Mouse (Mus musculus) stomach, embryonic 15.5 days (tissue): Measurements from ENCODE around the gene Perp. TPM values are rescaled to one million over a fixed set of nuclear protein-coding genes. Genes with fewer than 3 reads are reported as not detected.

ENCODE experiments used
- ATAC-seq: fragments of 200-750 bp; cut with Nextera tagmentation; 2 replicates; pipeline ENCODE4 v1.8.0; 2017; ENCODE audit warnings: low read depth, moderate number of reproducible peaks, moderate TSS enrichment; ENCODE audit not compliant: insufficient read depth, low FRiP score
- H3K27ac ChIP-seq: fragments of 300-500 bp; sonication (generic); 2 replicates; pipeline ENCODE4 v1.5.1; 2015; ENCODE audit warnings: mild to moderate bottlenecking, inconsistent platforms
- H3K27me3 ChIP-seq: fragments of 300-500 bp; sonication (generic); replicated peaks from 2 replicates; pipeline ENCODE4 v1.6.1; 2015; ENCODE audit warnings: inconsistent platforms
- H3K36me3 ChIP-seq: fragments of 300-500 bp; sonication (generic); 2 replicates; pipeline ENCODE4 v1.6.1; 2015; ENCODE audit warnings: inconsistent platforms
- H3K4me1 ChIP-seq: fragments of 300-500 bp; sonication (generic); 2 replicates; pipeline ENCODE4 v1.6.1; 2015; ENCODE audit warnings: inconsistent platforms
- H3K4me2 ChIP-seq: fragments of 300-500 bp; sonication (generic); 2 replicates; pipeline ENCODE4 v1.6.1; 2015; ENCODE audit warnings: mild to moderate bottlenecking, inconsistent platforms
- H3K4me3 ChIP-seq: fragments of 300-500 bp; sonication (generic); replicated peaks from 2 replicates; pipeline ENCODE4 v1.5.1; 2015; ENCODE audit warnings: inconsistent platforms
- H3K9ac ChIP-seq: fragments of 300-500 bp; sonication (generic); 2 replicates; pipeline ENCODE4 v1.6.1; 2015; ENCODE audit warnings: inconsistent platforms
- H3K9me3 ChIP-seq: fragments of 300-500 bp; sonication (generic); 2 replicates; pipeline ENCODE4 v1.6.1; 2016; ENCODE audit warnings: inconsistent platforms
- WGBS: fragments of 180-500 bp; shearing (Covaris S2); methylation state at CpG from one replicate; pipeline ENCODE4 v1.1.7; 2015; 5-methylcytosine and 5-hydroxymethylcytosine counted together
- polyA plus RNA-seq: library from polyadenylated mRNA; unstranded; fragments of >200 nt; fragmentation: Nextera tagmentation; extraction: Ambion mirVana; gene quantifications from 2 replicates; pipeline ENCODE4 v1.2.1, GENCODE M21; 2015

The Perp gene
- polyA plus RNA-seq, 1 experiment from 2014 or later, result 297 TPM

GRCm38 (mm10) chr10:18870990-18871389, 26.2 kb downstream of the Perp start:
- Histone ChIP-seq H3K9ac (no peak overlapping the region), H3K36me3 (no peaks in the 10 kb centered on the region), H3K4me2 (no peak overlapping the region), H3K27me3 (no peaks in the 10 kb centered on the region), H3K4me3 (no peak overlapping the region), H3K4me1 (no peaks in the 10 kb centered on the region), H3K27ac (no peak overlapping the region), H3K9me3 (no peaks in the 10 kb centered on the region)
- peak; percentile 65; the same call in 1 of the 2 replicates for ATAC-seq
- 50% methylated on average over 2 of the region's 2 CpGs for WGBS

DNA sequence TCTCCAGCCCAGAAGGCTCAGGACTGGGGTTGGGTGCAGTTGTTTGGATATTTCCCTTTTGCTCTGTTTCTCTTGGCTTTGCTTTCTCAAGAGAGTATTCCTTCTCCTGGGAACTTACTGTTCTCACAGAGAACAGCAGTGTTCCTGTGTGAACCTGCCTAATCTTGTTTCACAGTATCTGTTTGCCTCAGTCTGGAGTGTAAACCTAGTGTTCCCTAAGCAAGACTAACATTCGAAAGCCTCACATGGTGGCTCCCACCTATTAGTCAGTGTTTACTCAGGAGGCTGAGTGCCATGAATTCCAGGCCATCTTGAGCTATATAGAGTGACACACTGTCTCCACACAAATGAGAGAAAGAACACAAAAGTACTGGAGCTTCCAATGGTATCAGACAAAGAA, 31.4 kb downstream of the Perp start:
- ATAC-seq, result peak; percentile 87
- Histone ChIP-seq H3K4me1 (no peaks in the 10 kb centered on the region), H3K27ac (peak overlapping the region; percentile 77), H3K4me3 (no peak overlapping the region), H3K4me2 (no peak overlapping the region), H3K9ac (no peak overlapping the region), H3K36me3 (no peaks in the 10 kb centered on the region), H3K9me3 (no peaks in the 10 kb centered on the region), H3K27me3 (no peaks in the 10 kb centered on the region)
- WGBS, result 31% methylated on average over 1 of the region's 1 CpGs

GRCm38 (mm10) chr10:18878111-18878510, 33.3 kb downstream of the Perp start:
- Histone ChIP-seq H3K9me3 (no peaks in the 10 kb centered on the region), H3K27me3 (no peaks in the 10 kb centered on the region), H3K36me3 (no peaks in the 10 kb centered on the region), H3K27ac (0 out of 2 replicates have a peak overlapping the region, but pooled peaks have one; percentile 18), H3K4me1 (no peaks in the 10 kb centered on the region), H3K4me2 (no peak overlapping the region), H3K4me3 (no peak overlapping the region), H3K9ac (no peak overlapping the region)
- WGBS, result 73% methylated on average over 6 of the region's 6 CpGs
- ATAC-seq, result no peak

DNA sequence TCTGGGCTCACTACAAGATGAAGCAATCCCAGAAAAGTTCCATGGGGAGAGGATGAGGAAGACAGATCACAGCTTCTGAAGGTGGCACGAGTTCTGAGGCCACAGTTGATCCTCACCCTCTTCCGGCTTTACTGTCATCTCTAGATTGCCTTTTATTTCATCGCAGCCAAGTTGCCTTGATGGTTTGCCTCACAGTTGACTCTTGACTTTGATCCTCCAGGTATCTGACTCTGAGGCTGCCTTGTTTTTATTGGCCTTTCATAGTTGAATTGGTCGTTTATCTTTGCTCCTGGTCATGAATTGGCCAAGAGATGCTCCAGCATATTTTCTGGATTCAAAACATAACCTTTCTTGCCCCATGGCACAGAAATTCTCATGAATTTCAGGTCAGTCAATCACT, 34.3 kb downstream of the Perp start:
- ATAC-seq, result no peak
- Histone ChIP-seq H3K9me3 (no peaks in the 10 kb centered on the region), H3K36me3 (no peaks in the 10 kb centered on the region), H3K4me2 (no peak overlapping the region), H3K9ac (no peak overlapping the region), H3K4me1 (no peaks in the 10 kb centered on the region), H3K27me3 (no peaks in the 10 kb centered on the region), H3K27ac (no peak overlapping the region), H3K4me3 (no peak overlapping the region)
- WGBS, result 75% methylated on average over 4 of the region's 4 CpGs

- no peak for ATAC-seq
- Histone ChIP-seq H3K4me1 (no peaks in the 10 kb centered on the region), H3K4me2 (no peak overlapping the region), H3K27ac (no peak overlapping the region), H3K9ac (no peak overlapping the region), H3K36me3 (no peaks in the 10 kb centered on the region), H3K4me3 (no peak overlapping the region), H3K9me3 (no peaks in the 10 kb centered on the region), H3K27me3 (no peaks in the 10 kb centered on the region)
- 64% methylated on average over 1 of the region's 1 CpGs for WGBS
Measured at GRCm38 (mm10) chr10:18879690-18880089, 34.9 kb downstream of the Perp start.

DNA sequence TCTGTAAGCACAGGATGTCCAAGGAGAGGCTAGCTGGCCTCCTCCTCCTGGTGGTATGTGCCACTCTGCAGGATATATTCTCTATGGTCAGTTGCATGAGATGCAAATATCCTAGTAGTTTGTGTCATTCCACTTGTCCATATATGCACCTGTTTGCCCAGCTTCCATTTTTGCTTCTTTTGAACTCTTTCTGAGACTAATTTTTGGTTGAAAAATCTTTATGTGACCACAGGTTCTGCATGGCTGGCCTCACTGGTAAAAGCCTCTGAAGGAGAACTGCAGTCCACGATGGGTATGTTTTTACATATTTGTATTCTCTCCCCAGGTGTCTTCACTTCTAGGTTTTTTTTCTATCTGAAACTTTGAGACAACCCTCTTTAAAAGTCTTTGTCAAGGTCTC, 37.4 kb downstream of the Perp start:
- no peak for ATAC-seq
- no peak overlapping the region for H3K4me2 ChIP-seq
- H3K27me3 ChIP-seq, result no peaks in the 10 kb centered on the region
- H3K9me3 ChIP-seq, result no peaks in the 10 kb centered on the region
- no peaks in the 10 kb centered on the region for H3K4me1 ChIP-seq
- H3K4me3 ChIP-seq, result no peak overlapping the region
- no peak overlapping the region for H3K27ac ChIP-seq
- 74% methylated on average over 1 of the region's 1 CpGs for WGBS
- no peak overlapping the region for H3K9ac ChIP-seq
- no peaks in the 10 kb centered on the region for H3K36me3 ChIP-seq

- Histone ChIP-seq H3K27ac (no peak overlapping the region), H3K9me3 (no peaks in the 10 kb centered on the region), H3K9ac (no peak overlapping the region), H3K4me3 (no peak overlapping the region), H3K4me2 (no peak overlapping the region), H3K27me3 (no peaks in the 10 kb centered on the region), H3K4me1 (no peaks in the 10 kb centered on the region), H3K36me3 (no peaks in the 10 kb centered on the region)
- ATAC-seq, result no peak
- 60% methylated on average over 4 of the region's 4 CpGs for WGBS
Measured at GRCm38 (mm10) chr10:18886918-18887625, 42.3 kb downstream of the Perp start.

GRCm38 (mm10) chr10:18888751-18889150, 43.9 kb downstream of the Perp start:
- H3K9me3 ChIP-seq, result no peaks in the 10 kb centered on the region
- no peak overlapping the region for H3K27ac ChIP-seq
- 85% methylated on average over 1 of the region's 1 CpGs for WGBS
- no peak overlapping the region for H3K4me3 ChIP-seq
- no peak overlapping the region for H3K4me2 ChIP-seq
- no peak overlapping the region for H3K9ac ChIP-seq
- no peak for ATAC-seq
- no peaks in the 10 kb centered on the region for H3K27me3 ChIP-seq
- H3K36me3 ChIP-seq, result no peaks in the 10 kb centered on the region
- no peaks in the 10 kb centered on the region for H3K4me1 ChIP-seq

GRCm38 (mm10) chr10:18889255-18889654, 44.4 kb downstream of the Perp start:
- no peak for ATAC-seq
- no peak overlapping the region for H3K4me3 ChIP-seq
- WGBS, result 70% methylated on average over 1 of the region's 1 CpGs
- H3K9ac ChIP-seq, result no peak overlapping the region
- H3K4me1 ChIP-seq, result no peaks in the 10 kb centered on the region
- H3K27ac ChIP-seq, result no peak overlapping the region
- H3K27me3 ChIP-seq, result no peaks in the 10 kb centered on the region
- no peak overlapping the region for H3K4me2 ChIP-seq
- no peaks in the 10 kb centered on the region for H3K36me3 ChIP-seq
- H3K9me3 ChIP-seq, result no peaks in the 10 kb centered on the region

GRCm38 (mm10) chr10:18891110-18891509, 46.3 kb downstream of the Perp start:
- Histone ChIP-seq H3K4me1 (no peaks in the 10 kb centered on the region), H3K36me3 (no peaks in the 10 kb centered on the region), H3K4me3 (no peak overlapping the region), H3K27ac (no peak overlapping the region), H3K4me2 (no peak overlapping the region), H3K9ac (no peak overlapping the region), H3K9me3 (no peaks in the 10 kb centered on the region), H3K27me3 (no peaks in the 10 kb centered on the region)
- ATAC-seq, result no peak

GRCm38 (mm10) chr10:18892102-18892501, 47.3 kb downstream of the Perp start:
- H3K27ac ChIP-seq, result no peak overlapping the region
- H3K9me3 ChIP-seq, result no peaks in the 10 kb centered on the region
- no peaks in the 10 kb centered on the region for H3K27me3 ChIP-seq
- H3K4me3 ChIP-seq, result no peak overlapping the region
- WGBS, result 61% methylated on average over 1 of the region's 1 CpGs
- no peak overlapping the region for H3K9ac ChIP-seq
- H3K4me2 ChIP-seq, result no peak overlapping the region
- ATAC-seq, result no peak
- no peaks in the 10 kb centered on the region for H3K36me3 ChIP-seq
- H3K4me1 ChIP-seq, result no peaks in the 10 kb centered on the region

GRCm38 (mm10) chr10:18894259-18895166, 49.7 kb downstream of the Perp start:
- H3K9me3 ChIP-seq, result no peaks in the 10 kb centered on the region
- H3K4me3 ChIP-seq, result no peak overlapping the region
- WGBS, result 51% methylated on average over 5 of the region's 6 CpGs
- no peaks in the 10 kb centered on the region for H3K36me3 ChIP-seq
- no peak overlapping the region for H3K27ac ChIP-seq
- H3K9ac ChIP-seq, result no peak overlapping the region
- no peak overlapping the region for H3K4me2 ChIP-seq
- H3K4me1 ChIP-seq, result no peaks in the 10 kb centered on the region
- H3K27me3 ChIP-seq, result no peaks in the 10 kb centered on the region
- ATAC-seq, result no peak
